Mouse (Mus musculus) lung, postnatal 0 days (tissue): ENCODE results near the gene Tcirg1. TPM values are rescaled to one million over a fixed set of nuclear protein-coding genes. Genes with fewer than 3 reads are reported as not detected.
A peak's percentile ranks its signal among the peaks of the same experiment; 100 is the strongest.

Experiments
- ATAC-seq: fragments of 200-750 bp; cut with Nextera tagmentation; 2 replicates; pipeline ENCODE4 v1.8.0; 2017; ENCODE audit warnings: moderate library complexity
- DNase-seq: peaks from one replicate; pipeline ENCODE4 v3.0.0-alpha.2; 2016; ENCODE audit warnings: low spot score
- H3K27ac ChIP-seq: fragments of 300-500 bp; sonication (generic); 2 replicates; pipeline ENCODE4 v1.5.1; 2014; ENCODE audit warnings: antibody characterized with exemption, mild to moderate bottlenecking, low read length, mixed read lengths
- H3K27me3 ChIP-seq: fragments of 300-500 bp; sonication (generic); replicated peaks from 2 replicates; pipeline ENCODE4 v1.6.1; 2014; ENCODE audit warnings: low read length, mixed read lengths; ENCODE audit not compliant: insufficient read depth
- H3K36me3 ChIP-seq: fragments of 300-500 bp; sonication (generic); 2 replicates; pipeline ENCODE4 v1.6.1; 2014; ENCODE audit warnings: low read length, mixed read lengths; ENCODE audit not compliant: insufficient read depth
- H3K4me1 ChIP-seq: fragments of 300-500 bp; sonication (generic); 2 replicates; pipeline ENCODE4 v1.6.1; 2014; ENCODE audit warnings: antibody characterized with exemption, low read depth, low read length, mixed read lengths; ENCODE audit not compliant: insufficient read depth
- H3K4me2 ChIP-seq: fragments of 300-500 bp; sonication (generic); replicated peaks from 2 replicates; pipeline ENCODE4 v1.6.1; 2014; ENCODE audit warnings: low read depth, mild to moderate bottlenecking, low read length, moderate library complexity, mixed read lengths
- H3K4me3 ChIP-seq: fragments of 300-500 bp; sonication (generic); 2 replicates; pipeline ENCODE4 v1.5.1; 2014; ENCODE audit warnings: low read depth, low read length
- H3K9ac ChIP-seq: fragments of 300-500 bp; sonication (generic); replicated peaks from 2 replicates; pipeline ENCODE4 v1.6.1; 2014; ENCODE audit warnings: low read depth, mild to moderate bottlenecking
- H3K9me3 ChIP-seq: fragments of 300-500 bp; sonication (generic); 2 replicates; pipeline ENCODE4 v1.6.1; 2016; ENCODE audit warnings: low read length, mixed read lengths
- CTCF ChIP-seq: IDR thresholded peaks from 2 replicates; pipeline ENCODE4 v1.5.1; 2016; ENCODE audit warnings: antibody characterized with exemption, mild to moderate bottlenecking
- EP300 ChIP-seq: IDR thresholded peaks from 2 replicates; pipeline ENCODE4 v1.6.1; 2016; ENCODE audit warnings: antibody characterized with exemption, mild to moderate bottlenecking, control low read depth
- WGBS: fragments of 180-500 bp; shearing (Covaris S2); extraction: QIAGEN DNeasy Blood & Tissue Kit; methylation state at CpG from one replicate; pipeline ENCODE4 v1.1.7; 2014; 5-methylcytosine and 5-hydroxymethylcytosine counted together
- polyA plus RNA-seq: library from polyadenylated mRNA; unstranded; fragments of >200 nt; fragmentation: Nextera tagmentation; extraction: Ambion mirVana; gene quantifications from 2 replicates; pipeline ENCODE4 v1.2.1, GENCODE M21; 2015

The Tcirg1 gene
- polyA plus RNA-seq, 1 experiment from 2014 or later, result 31.8 TPM

- DNase-seq (peak; percentile 69), ATAC-seq (peak; percentile 36)
- 2% methylated on average over 52 of the region's 74 CpGs for WGBS
- Histone ChIP-seq H3K9me3 (no peaks in the 10 kb centered on the region), H3K27me3 (no peaks in the 10 kb centered on the region), H3K36me3 (no peaks in the 10 kb centered on the region), H3K4me1 (peaks cover 12% of the 10 kb centered on the region; the same call in 1 of the 2 replicates), H3K27ac (peak overlapping the region; percentile 99), H3K4me3 (peak overlapping the region; percentile 92), H3K9ac (peak overlapping the region; percentile 92), H3K4me2 (peak overlapping the region; percentile 86)
- TF ChIP-seq EP300 (no peak), CTCF (no peak)
Measured at GRCm38 (mm10) chr19:3851979-3852681, 54.8 kb downstream of the Tcirg1 start.

GRCm38 (mm10) chr19:3851502-3851962 lies 55.4 kb downstream of the Tcirg1 start, which contains the start of gene Chka:
Gene Chka (plus strand): TSS chr19:3851773.
- DNase-seq (peak; percentile 97), ATAC-seq (peak; percentile 97)
- no peaks in the 10 kb centered on the region for H3K36me3 ChIP-seq
- peak within 1 kb of the TSS; percentile 99 for H3K27ac ChIP-seq
- H3K27me3 ChIP-seq, result no peaks in the 10 kb centered on the region
- H3K4me1 ChIP-seq, result peaks cover 12% of the 10 kb centered on the region; the same call in 1 of the 2 replicates
- 2% methylated on average over 47 of the region's 54 CpGs for WGBS
- peak within 1 kb of the TSS; percentile 86 for H3K4me2 ChIP-seq
- TF ChIP-seq EP300, result no peak
- TF ChIP-seq CTCF, result peak; percentile 45
- H3K9ac ChIP-seq, result peak within 1 kb of the TSS; percentile 92
- no peaks in the 10 kb centered on the region for H3K9me3 ChIP-seq
- H3K4me3 ChIP-seq, result peak within 1 kb of the TSS; percentile 92

- peak overlapping the region; percentile 92 for H3K4me3 ChIP-seq
- H3K36me3 ChIP-seq, result no peaks in the 10 kb centered on the region
- no peak for TF ChIP-seq CTCF
- TF ChIP-seq EP300, result peak; percentile 71
- peak overlapping the region; percentile 99 for H3K27ac ChIP-seq
- no peak; the same call in 1 of the 2 replicates for ATAC-seq
- 5% methylated on average over 19 of the region's 19 CpGs for WGBS
- H3K4me2 ChIP-seq, result peak overlapping the region; percentile 86
- H3K9ac ChIP-seq, result peak overlapping the region; percentile 32
- H3K27me3 ChIP-seq, result no peaks in the 10 kb centered on the region
- H3K4me1 ChIP-seq, result peaks cover 12% of the 10 kb centered on the region; the same call in 1 of the 2 replicates
- peak; percentile 79 for DNase-seq
- H3K9me3 ChIP-seq, result no peaks in the 10 kb centered on the region
Measured at GRCm38 (mm10) chr19:3850847-3851469, 56.0 kb downstream of the Tcirg1 start.

DNA sequence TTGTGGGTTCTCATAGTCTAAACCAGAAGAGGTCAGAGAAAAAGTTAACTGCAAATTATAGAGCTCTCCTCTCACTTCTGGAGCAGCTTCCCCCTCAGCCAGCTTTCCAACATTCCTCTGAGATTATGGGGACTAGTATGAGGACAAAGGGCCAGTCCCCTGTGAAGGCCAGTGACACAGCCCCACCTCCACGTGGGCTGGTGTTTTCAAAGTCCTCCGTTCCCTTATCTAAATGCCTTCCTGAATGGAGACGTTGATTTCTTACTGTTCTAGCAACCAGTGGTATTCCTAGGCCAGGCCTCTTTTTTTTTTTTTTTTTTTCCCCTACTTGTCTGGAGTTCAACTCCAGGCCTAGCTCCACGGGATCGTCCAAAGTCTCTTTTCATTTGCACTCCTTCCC lies 56.9 kb downstream of the Tcirg1 start:
- Histone ChIP-seq H3K36me3 (no peaks in the 10 kb centered on the region), H3K9ac (no peak overlapping the region), H3K27me3 (no peaks in the 10 kb centered on the region), H3K4me3 (no peak overlapping the region), H3K4me1 (peaks cover 9% of the 10 kb centered on the region; the same call in 1 of the 2 replicates), H3K4me2 (no peak overlapping the region), H3K9me3 (no peaks in the 10 kb centered on the region), H3K27ac (peak overlapping the region; percentile 99)
- ATAC-seq, result no peak
- no peak for TF ChIP-seq CTCF
- TF ChIP-seq EP300, result no peak
- peak; percentile 41 for DNase-seq
- 39% methylated on average over 5 of the region's 5 CpGs for WGBS

DNA sequence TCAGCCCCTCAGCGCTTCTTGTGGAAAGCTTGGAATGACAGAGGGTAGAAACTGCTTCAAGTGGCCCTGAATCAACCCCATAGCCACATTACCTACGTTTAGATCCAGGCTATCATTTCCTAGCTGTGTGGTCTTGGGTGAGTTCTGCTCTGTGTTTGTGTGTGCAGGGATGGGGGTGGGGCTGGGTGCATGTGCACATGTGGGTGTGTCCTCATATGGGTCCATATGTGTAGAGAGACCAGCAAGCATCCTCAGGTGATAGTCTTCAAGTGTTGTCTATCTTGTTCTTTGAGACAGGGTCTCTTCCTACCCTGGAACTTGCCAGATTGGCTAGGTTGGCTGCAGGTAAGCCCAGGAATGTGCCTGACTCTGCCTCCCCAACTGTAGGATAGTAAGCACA lies 57.7 kb downstream of the Tcirg1 start:
- 80% methylated on average over 2 of the region's 2 CpGs for WGBS
- Histone ChIP-seq H3K9ac (no peak overlapping the region), H3K27me3 (no peaks in the 10 kb centered on the region), H3K36me3 (no peaks in the 10 kb centered on the region), H3K27ac (no peak overlapping the region), H3K4me1 (peaks cover 9% of the 10 kb centered on the region; the same call in 1 of the 2 replicates), H3K9me3 (no peaks in the 10 kb centered on the region), H3K4me3 (no peak overlapping the region), H3K4me2 (no peak overlapping the region)
- no peak for TF ChIP-seq CTCF
- no peak for TF ChIP-seq EP300
- DNase-seq (no peak), ATAC-seq (no peak)

DNA sequence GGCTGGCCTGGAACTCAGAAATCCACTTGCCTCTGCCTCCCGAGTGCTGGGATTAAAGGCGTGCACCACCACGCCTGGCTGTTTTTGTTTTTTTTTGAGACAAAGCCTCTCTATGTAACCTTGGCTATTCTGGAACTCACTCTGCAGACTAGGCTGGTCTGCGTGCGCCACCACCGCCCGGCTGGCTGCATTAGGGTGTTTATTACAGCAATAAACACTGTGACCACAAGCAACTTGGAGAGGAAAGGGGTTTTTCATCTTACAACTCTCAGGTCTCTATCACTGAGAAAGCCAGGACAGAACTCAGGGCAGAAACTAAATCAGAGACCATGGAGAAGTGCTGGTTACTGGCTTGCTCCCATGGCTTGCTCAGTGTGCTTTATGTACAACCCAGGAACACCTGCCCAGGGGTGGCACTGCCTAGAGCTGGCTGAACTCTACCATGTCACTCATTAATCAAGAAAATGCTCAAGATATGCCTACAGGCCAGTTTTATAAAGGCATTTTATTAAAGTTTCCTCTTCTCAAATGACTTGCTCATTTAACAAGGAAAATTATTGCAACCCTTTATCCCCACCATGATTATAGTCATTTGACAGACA lies 58.6 kb downstream of the Tcirg1 start:
- H3K4me1 ChIP-seq, result peaks cover 9% of the 10 kb centered on the region; the same call in 1 of the 2 replicates
- H3K9ac ChIP-seq, result no peak overlapping the region
- WGBS, result 79% methylated on average over 7 of the region's 7 CpGs
- no peak for ATAC-seq
- no peaks in the 10 kb centered on the region for H3K36me3 ChIP-seq
- no peak for DNase-seq
- no peaks in the 10 kb centered on the region for H3K27me3 ChIP-seq
- no peak overlapping the region for H3K27ac ChIP-seq
- H3K4me3 ChIP-seq, result no peak overlapping the region
- TF ChIP-seq EP300 (no peak), CTCF (no peak)
- H3K4me2 ChIP-seq, result no peak overlapping the region
- H3K9me3 ChIP-seq, result no peaks in the 10 kb centered on the region
